Mouse (Mus musculus) brain, embryonic 14.5 days (tissue): ENCODE measurements around the gene Tomm6.
"Not testable (repeated sequence)": the region's sequence is repeated elsewhere in the genome, so short reads cannot be mapped to it uniquely, and the experiment has no call there.

ENCODE experiments used
- CTCF ChIP-seq: fragments of 200-500 bp; IDR thresholded peaks from 2 replicates; pipeline ENCODE4 v1.5.1; 2012; ENCODE audit warnings: inconsistent platforms, mild to moderate bottlenecking, moderate library complexity, borderline replicate concordance; ENCODE audit not compliant: insufficient read depth, insufficient read length; ENCODE audit errors: extremely low read depth
- POLR2A ChIP-seq: fragments of 200-500 bp; IDR thresholded peaks from 2 replicates; pipeline ENCODE4 v1.6.1; 2012; ENCODE audit warnings: mild to moderate bottlenecking, inconsistent platforms, borderline replicate concordance; ENCODE audit not compliant: poor library complexity, insufficient read depth, insufficient read length, severe bottlenecking; ENCODE audit errors: extremely low read depth

- not testable (repeated sequence) for TF ChIP-seq POLR2A, CTCF
These were observed 33.8 kb downstream of the Tomm6 start for GRCm38 (mm10) chr17:47654346-47654745.
